Mouse (Mus musculus): ENCODE results near the gene Gm43191. TPM values are rescaled to one million over a fixed set of nuclear protein-coding genes. Genes with fewer than 3 reads are reported as not detected.
"Not testable (repeated sequence)": the region's sequence is repeated elsewhere in the genome, so short reads cannot be mapped to it uniquely, and the experiment has no call there.

The Gm43191 gene
- polyA plus RNA-seq, 1 experiment: not detected

GRCm38 (mm10) chr3:116702647-116703272, 21.7 kb upstream of the Gm43191 start:
- no peak for TF ChIP-seq POLR2A (IDR thresholded peaks at IDR 0.05; ENCODE audit: low read depth, low read length)
- no peak for TF ChIP-seq CTCF (conservative IDR thresholded peaks at IDR 0.05; ENCODE audit: insufficient read depth, insufficient read length, low read depth, low read length)
- no peak overlapping the region for H3K4me3 ChIP-seq (ENCODE audit: insufficient read depth, low read depth, low read length)
- 75% methylated on average over 1 of the region's 1 CpGs for WGBS

GRCm38 (mm10) chr3:116701601-116702000, 20.5 kb upstream of the Gm43191 start:
- H3K36me3 ChIP-seq (ENCODE audit: control insufficient read depth, insufficient read depth, low read length): no peaks in the 10 kb centered on the region
- no peak for DNase-seq
- no peak overlapping the region for H3K27ac ChIP-seq (ENCODE audit: insufficient read depth, low read depth, low read length)
- TF ChIP-seq POLR2A (IDR thresholded peaks at IDR 0.05; ENCODE audit: low read depth, low read length): no peak
- TF ChIP-seq CTCF (conservative IDR thresholded peaks at IDR 0.05; ENCODE audit: insufficient read depth, insufficient read length, low read depth, low read length): no peak
- 90% methylated on average over 4 of the region's 4 CpGs for WGBS
- no peaks in the 10 kb centered on the region for H3K27me3 ChIP-seq (replicated peaks; ENCODE audit: control insufficient read depth, insufficient read depth, low read length)
- peaks cover 13% of the 10 kb centered on the region; the same call in 1 of the 2 replicates for H3K4me1 ChIP-seq (ENCODE audit: control insufficient read depth, insufficient read depth, low read length)
- no peak overlapping the region for H3K4me3 ChIP-seq (ENCODE audit: insufficient read depth, low read depth, low read length)

More at GRCm38 (mm10) chr3:116702647-116703272, 21.7 kb upstream of the Gm43191 start:
- H3K36me3 ChIP-seq (ENCODE audit: control insufficient read depth, insufficient read depth, low read length): no peaks in the 10 kb centered on the region
- H3K4me1 ChIP-seq (ENCODE audit: control insufficient read depth, insufficient read depth, low read length): peaks cover 13% of the 10 kb centered on the region; the same call in 1 of the 2 replicates
- no peak overlapping the region for H3K27ac ChIP-seq (ENCODE audit: insufficient read depth, low read depth, low read length)
- no peak for DNase-seq
- H3K27me3 ChIP-seq (replicated peaks; ENCODE audit: control insufficient read depth, insufficient read depth, low read length): no peaks in the 10 kb centered on the region

GRCm38 (mm10) chr3:116698786-116699185, 17.7 kb upstream of the Gm43191 start:
- no peak for TF ChIP-seq POLR2A (IDR thresholded peaks at IDR 0.05; ENCODE audit: low read depth, low read length)
- 0 out of 2 replicates have a peak, but pooled peaks have one; percentile 1 for TF ChIP-seq CTCF (conservative IDR thresholded peaks at IDR 0.05; ENCODE audit: insufficient read depth, insufficient read length, low read depth, low read length)
- 52% methylated on average over 2 of the region's 2 CpGs for WGBS

GRCm38 (mm10) chr3:116695666-116695985, 14.6 kb upstream of the Gm43191 start:
- 88% methylated on average over 2 of the region's 2 CpGs for WGBS
- no peaks in the 10 kb centered on the region for H3K36me3 ChIP-seq (ENCODE audit: control insufficient read depth, insufficient read depth, low read length)
- H3K4me3 ChIP-seq (ENCODE audit: insufficient read depth, low read depth, low read length): no peak overlapping the region
- no peak for DNase-seq
- no peaks in the 10 kb centered on the region for H3K4me1 ChIP-seq (ENCODE audit: control insufficient read depth, insufficient read depth, low read length)
- TF ChIP-seq CTCF (conservative IDR thresholded peaks at IDR 0.05; ENCODE audit: insufficient read depth, insufficient read length, low read depth, low read length) (no peak), POLR2A (IDR thresholded peaks at IDR 0.05; ENCODE audit: low read depth, low read length) (no peak)
- H3K27me3 ChIP-seq (replicated peaks; ENCODE audit: control insufficient read depth, insufficient read depth, low read length): no peaks in the 10 kb centered on the region
- no peak overlapping the region for H3K27ac ChIP-seq (ENCODE audit: insufficient read depth, low read depth, low read length)

More at GRCm38 (mm10) chr3:116698786-116699185, 17.7 kb upstream of the Gm43191 start:
- no peaks in the 10 kb centered on the region for H3K27me3 ChIP-seq (replicated peaks; ENCODE audit: control insufficient read depth, insufficient read depth, low read length)
- no peak overlapping the region for H3K4me3 ChIP-seq (ENCODE audit: insufficient read depth, low read depth, low read length)
- no peak for DNase-seq
- H3K27ac ChIP-seq (ENCODE audit: insufficient read depth, low read depth, low read length): no peak overlapping the region
- no peaks in the 10 kb centered on the region for H3K36me3 ChIP-seq (ENCODE audit: control insufficient read depth, insufficient read depth, low read length)
- H3K4me1 ChIP-seq (ENCODE audit: control insufficient read depth, insufficient read depth, low read length): peaks cover 3% of the 10 kb centered on the region; the same call in 1 of the 2 replicates

GRCm38 (mm10) chr3:116694955-116695665, 14.1 kb upstream of the Gm43191 start:
- H3K27ac ChIP-seq (ENCODE audit: insufficient read depth, low read depth, low read length): no peak overlapping the region
- no peak for DNase-seq
- no peak overlapping the region for H3K4me3 ChIP-seq (ENCODE audit: insufficient read depth, low read depth, low read length)
- H3K27me3 ChIP-seq (replicated peaks; ENCODE audit: control insufficient read depth, insufficient read depth, low read length): no peaks in the 10 kb centered on the region
- 83% methylated on average over 8 of the region's 8 CpGs for WGBS
- no peak for TF ChIP-seq POLR2A (IDR thresholded peaks at IDR 0.05; ENCODE audit: low read depth, low read length)
- TF ChIP-seq CTCF (conservative IDR thresholded peaks at IDR 0.05; ENCODE audit: insufficient read depth, insufficient read length, low read depth, low read length): no peak
- H3K4me1 ChIP-seq (ENCODE audit: control insufficient read depth, insufficient read depth, low read length): no peaks in the 10 kb centered on the region
- no peaks in the 10 kb centered on the region for H3K36me3 ChIP-seq (ENCODE audit: control insufficient read depth, insufficient read depth, low read length)

GRCm38 (mm10) chr3:116694312-116694711, 13.3 kb upstream of the Gm43191 start:
- DNase-seq: no peak
- Histone ChIP-seq H3K36me3 (ENCODE audit: control insufficient read depth, insufficient read depth, low read length) (no peaks in the 10 kb centered on the region), H3K4me3 (ENCODE audit: insufficient read depth, low read depth, low read length) (no peak overlapping the region), H3K27ac (ENCODE audit: insufficient read depth, low read depth, low read length) (no peak overlapping the region), H3K27me3 (replicated peaks; ENCODE audit: control insufficient read depth, insufficient read depth, low read length) (no peaks in the 10 kb centered on the region), H3K4me1 (ENCODE audit: control insufficient read depth, insufficient read depth, low read length) (no peaks in the 10 kb centered on the region)
- WGBS: 94% methylated on average over 3 of the region's 3 CpGs
- TF ChIP-seq CTCF (conservative IDR thresholded peaks at IDR 0.05; ENCODE audit: insufficient read depth, insufficient read length, low read depth, low read length) (no peak), POLR2A (IDR thresholded peaks at IDR 0.05; ENCODE audit: low read depth, low read length) (no peak)

- not testable (repeated sequence) for H3K36me3 ChIP-seq (ENCODE audit: control insufficient read depth, insufficient read depth, low read length); H3K27me3 ChIP-seq (replicated peaks; ENCODE audit: control insufficient read depth, insufficient read depth, low read length); DNase-seq; H3K27ac ChIP-seq (ENCODE audit: insufficient read depth, low read depth, low read length); H3K4me3 ChIP-seq (ENCODE audit: insufficient read depth, low read depth, low read length)
- H3K4me1 ChIP-seq (ENCODE audit: control insufficient read depth, insufficient read depth, low read length): peaks cover 13% of the 10 kb centered on the region; the same call in 1 of the 2 replicates
- WGBS: 97% methylated on average over 9 of the region's 9 CpGs
Observed at GRCm38 (mm10) chr3:116664281-116664680, 16.8 kb downstream of the Gm43191 start.
